In genomic region chr5:139129078-139129477, GRCm38 (mm10) we compare ENCODE assay signal across 8 mouse cellular contexts. TPM values are rescaled to one million over a fixed set of nuclear protein-coding genes. Genes with fewer than 3 reads are reported as not detected.
DNase-seq lines count a peak whose midpoint lies in the region; ATAC-seq and TF ChIP-seq lines count a peak whose summit lies in the region.

No protein-coding gene starts in this region.

- in situ Hi-C loops in ES-E14 (cut with MboI; ENCODE audit: low sequenced_read_pairs in 2 of 2, unreplicated experiment in 2 of 2) = no loop called here

- WGBS in heart, embryonic 15.5 days = 18% methylated on average over 12 of the region's 12 CpGs
- 12% methylated on average over 11 of the region's 12 CpGs for WGBS in intestine, embryonic 15.5 days
- 10% methylated on average over 11 of the region's 12 CpGs for WGBS in neural tube, embryonic 14.5 days

- DNase-seq in heart, adult 8-10 months (ENCODE audit: low spot score) = no peak
- DNase-seq in ES-E14 (ENCODE audit: low read depth, low spot score) = no peak
- peak; percentile 53 to 60 for DNase-seq in cerebellum, postnatal 14 days
- DNase-seq in spleen, postnatal 14 days (ENCODE audit: low spot score in 2 of 2) = no peak

- ATAC-seq in heart, embryonic 15.5 days (replicated peaks; ENCODE audit: insufficient number of reproducible peaks, insufficient read depth, low FRiP score, low read depth) = peak; percentile 63
- peak; percentile 79 for ATAC-seq in intestine, embryonic 15.5 days
- ATAC-seq in neural tube, embryonic 14.5 days (ENCODE audit: low read depth) = peak; percentile 78
- no peak for ATAC-seq in activated CD4-positive, CD25-positive, alpha-beta regulatory T cell, adult 4 months

- no peaks in the 10 kb centered on the region for H3K36me3 ChIP-seq in heart, embryonic 15.5 days
- no peaks in the 10 kb centered on the region for H3K36me3 ChIP-seq in ES-E14 (ENCODE audit: control insufficient read depth, insufficient read depth, low read length, poor library complexity, severe bottlenecking)
- H3K36me3 ChIP-seq in intestine, embryonic 15.5 days = no peaks in the 10 kb centered on the region
- no peaks in the 10 kb centered on the region for H3K36me3 ChIP-seq in neural tube, embryonic 14.5 days (ENCODE audit: control insufficient read depth, insufficient read depth, low read length)

- H3K4me2 ChIP-seq in heart, embryonic 15.5 days = peak overlapping the region; percentile 95
- H3K4me2 ChIP-seq in intestine, embryonic 15.5 days (replicated peaks) = peak overlapping the region; percentile 89
- peak overlapping the region; percentile 71 for H3K4me2 ChIP-seq in neural tube, embryonic 14.5 days (ENCODE audit: low read depth, low read length)

- H3K27ac ChIP-seq in heart, embryonic 15.5 days = no peak overlapping the region
- H3K27ac ChIP-seq in ES-E14 (ENCODE audit: insufficient read depth, low read depth, low read length, poor library complexity, severe bottlenecking) = no peak overlapping the region
- H3K27ac ChIP-seq in intestine, embryonic 15.5 days = peak overlapping the region; percentile 22; the same call in 1 of the 2 replicates
- H3K27ac ChIP-seq in neural tube, embryonic 14.5 days (ENCODE audit: low read depth, low read length) = peak overlapping the region; percentile 71

- peaks cover 16% of the 10 kb centered on the region for H3K27me3 ChIP-seq in heart, embryonic 15.5 days
- H3K27me3 ChIP-seq in intestine, embryonic 15.5 days (replicated peaks) = no peaks in the 10 kb centered on the region; the same call in 1 of the 2 replicates
- no peaks in the 10 kb centered on the region for H3K27me3 ChIP-seq in neural tube, embryonic 14.5 days (ENCODE audit: control insufficient read depth, insufficient read depth, low read length)

- peaks cover 7% of the 10 kb centered on the region; the same call in 1 of the 2 replicates for H3K4me1 ChIP-seq in heart, embryonic 15.5 days (replicated peaks)
- peaks cover 0 to 10% of the 10 kb centered on the region in 2 experiments; a peak in 2 of 4 replicates for H3K4me1 ChIP-seq in ES-E14 (ENCODE audit: control insufficient read depth in 2 of 2, insufficient read depth in 2 of 2, low read length in 2 of 2, poor library complexity in 1 of 2)
- H3K4me1 ChIP-seq in intestine, embryonic 15.5 days (replicated peaks) = peaks cover 10% of the 10 kb centered on the region; the same call in 1 of the 2 replicates
- peaks cover 3% of the 10 kb centered on the region; the same call in 1 of the 2 replicates for H3K4me1 ChIP-seq in neural tube, embryonic 14.5 days (ENCODE audit: control insufficient read depth, insufficient read depth, low read length)

- H3K9ac ChIP-seq in heart, embryonic 15.5 days = peak overlapping the region; percentile 66
- H3K9ac ChIP-seq in ES-E14 (ENCODE audit: insufficient read depth, low read depth, low read length, poor library complexity, severe bottlenecking) = no peak overlapping the region
- peak overlapping the region; percentile 58; the same call in 1 of the 2 replicates for H3K9ac ChIP-seq in intestine, embryonic 15.5 days
- peak overlapping the region; percentile 72 for H3K9ac ChIP-seq in neural tube, embryonic 14.5 days (replicated peaks; ENCODE audit: low read depth, low read length)

- no peaks in the 10 kb centered on the region for H3K9me3 ChIP-seq in heart, embryonic 15.5 days (replicated peaks)
- no peaks in the 10 kb centered on the region for H3K9me3 ChIP-seq in ES-E14 (ENCODE audit: control insufficient read depth, insufficient read depth, low read depth, low read length)
- H3K9me3 ChIP-seq in intestine, embryonic 15.5 days = no peaks in the 10 kb centered on the region
- no peaks in the 10 kb centered on the region for H3K9me3 ChIP-seq in neural tube, embryonic 14.5 days (ENCODE audit: control insufficient read depth, low read length)

- peak overlapping the region; percentile 59 for H3K4me3 ChIP-seq in heart, embryonic 15.5 days
- peak overlapping the region; percentile 59 to 73; a peak in 3 of 4 replicates for H3K4me3 ChIP-seq in ES-E14 (ENCODE audit: insufficient read depth in 1 of 2, low read depth in 1 of 2, low read length in 2 of 2, poor library complexity in 1 of 2, severe bottlenecking in 1 of 2)
- H3K4me3 ChIP-seq in intestine, embryonic 15.5 days (replicated peaks) = peak overlapping the region; percentile 53
- peak overlapping the region; percentile 52 for H3K4me3 ChIP-seq in neural tube, embryonic 14.5 days (ENCODE audit: low read depth, low read length)

TF ChIP-seq in ES-E14, 5 proteins besides CTCF, POLR2A, EP300 and RAD21:
- TF ChIP-seq MAFK (IDR thresholded peaks at IDR 0.05; ENCODE audit: insufficient read depth, low read depth, low read length) (no peak), HCFC1 (IDR thresholded peaks at IDR 0.05; ENCODE audit: borderline replicate concordance, insufficient read depth, low read length) (no peak), CHD2 (IDR thresholded peaks at IDR 0.05; ENCODE audit: low read depth, low read length) (no peak), ZNF384 (IDR thresholded peaks at IDR 0.05; ENCODE audit: low read depth, low read length) (no peak), ZC3H11A (IDR thresholded peaks at IDR 0.05; ENCODE audit: borderline replicate concordance, low read depth, low read length) (no peak)

RNA-seq across cellular contexts. Expression of gene Prkar1b, which starts 20.7 kb away (rescaled TPM):
- 10.1 and 12.3 TPM in 2 replicates for polyA plus RNA-seq in heart, embryonic 15.5 days (2015; fragmentation: Nextera tagmentation; extraction: Ambion mirVana)
- total RNA-seq in heart, adult 8-10 months (2022) = 1 to 10 TPM; 2.1 to 2.7 (median 2.3) TPM
- 0.74 and 3.8 TPM in 2 replicates for total RNA-seq in ES-E14 (2012; rRNA removed)
- 25.3 and 26.1 TPM in 2 replicates for polyA plus RNA-seq in intestine, embryonic 15.5 days (2015; fragmentation: Nextera tagmentation; extraction: Ambion mirVana)
- 207 and 212 TPM in 2 replicates for polyA plus RNA-seq in neural tube, embryonic 14.5 days (2014; fragmentation: Nextera tagmentation; extraction: Ambion mirVana)
- polyA plus RNA-seq in activated CD4-positive, CD25-positive, alpha-beta regulatory T cell, adult 4 months (2017; shearing (Covaris generic)) = 1 to 10 TPM; 2.6 to 5.4 TPM

RNA-seq across cellular contexts. Expression of gene Dnaaf5, which starts 20.9 kb away (rescaled TPM):
- 5.0 and 8.5 TPM in 2 replicates for polyA plus RNA-seq in heart, embryonic 15.5 days (2015; fragmentation: Nextera tagmentation; extraction: Ambion mirVana)
- 10 to 100 TPM; 16.1 to 20.0 (median 18.2) TPM for total RNA-seq in heart, adult 8-10 months (2022)
- 22.5 and 22.8 TPM in 2 replicates for total RNA-seq in ES-E14 (2012; rRNA removed)
- polyA plus RNA-seq in intestine, embryonic 15.5 days (2015; fragmentation: Nextera tagmentation; extraction: Ambion mirVana) = 7.0 and 7.5 TPM in 2 replicates
- polyA plus RNA-seq in neural tube, embryonic 14.5 days (2014; fragmentation: Nextera tagmentation; extraction: Ambion mirVana) = 3.6 and 4.1 TPM in 2 replicates
- polyA plus RNA-seq in activated CD4-positive, CD25-positive, alpha-beta regulatory T cell, adult 4 months (2017; shearing (Covaris generic)) = 10 to 100 TPM in 1 of 2 experiments, 1 to 10 TPM in 1; 9.3 to 14.7 TPM

Comparison
In these comparisons a context has a peak if more than half of its experiments do, and no peak if none do; other contexts are left out.
1. H3K27ac ChIP-seq: peak in intestine, embryonic 15.5 days (single experiment) and neural tube, embryonic 14.5 days (single experiment); none in heart, embryonic 15.5 days (single experiment) and ES-E14 (single experiment).
2. DNase-seq: peak in cerebellum, postnatal 14 days (2 of 2); none in heart, adult 8-10 months (single experiment), ES-E14 (single experiment) and spleen, postnatal 14 days (0 of 2).
3. Peak in every context shown above with its lines, with median percentiles within 50 percentile points of each other: H3K4me2 ChIP-seq and H3K4me3 ChIP-seq.